Mouse (Mus musculus) liver, adult 2 months (tissue): ENCODE results near the gene Slc50a1.

Source experiments
- CTCF ChIP-seq: fragments of 200-500 bp; IDR thresholded peaks from 2 replicates; pipeline ENCODE4 v1.5.1; 2011; ENCODE audit warnings: low read depth, low read length, control low read depth
- POLR2A ChIP-seq: fragments of 200-500 bp; IDR thresholded peaks from 2 replicates; pipeline ENCODE4 v1.6.1; 2011; ENCODE audit warnings: low read length, control low read depth; ENCODE audit not compliant: insufficient read depth; ENCODE audit errors: extremely low read depth

DNA sequence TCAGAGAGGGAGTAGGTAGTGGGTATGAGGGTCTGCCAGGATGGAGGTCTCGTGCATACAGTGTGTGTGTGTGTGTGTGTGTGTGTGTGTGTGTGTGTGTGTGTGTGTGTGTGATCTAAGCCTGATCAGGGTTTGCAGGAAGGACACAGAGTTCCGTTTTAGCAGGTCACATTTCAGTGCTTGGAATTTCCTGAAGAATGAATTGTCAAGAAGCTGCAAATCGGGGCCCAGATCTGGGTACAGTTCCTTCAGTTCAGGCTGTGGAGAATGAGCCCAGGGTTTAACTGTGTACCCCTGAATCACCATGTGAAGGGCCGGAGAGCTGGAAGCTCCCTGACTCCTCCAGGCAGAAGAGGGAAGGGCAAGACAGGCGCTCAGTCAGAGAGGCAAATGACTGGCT is 16.9 kb upstream of the Slc50a1 start:
- TF ChIP-seq POLR2A (no peak), CTCF (no peak)
